Mouse (Mus musculus): Measurements from ENCODE around the gene Lrsam1. TPM values are rescaled to one million over a fixed set of nuclear protein-coding genes. Genes with fewer than 3 reads are reported as not detected.

The Lrsam1 gene
- total RNA-seq, 2 experiments from 2014 or later: 38.7 to 44.6 TPM

Other genes starting within 250 kb of the Lrsam1 start
- gene Cdk9, start 248.5 kb downstream of the Lrsam1 start, total RNA-seq (2021): 100 to 1,000 TPM; 128 to 133 TPM
- 10 to 100 TPM; 27.9 to 35.5 TPM for gene Sh2d3c, start 240.6 kb downstream of the Lrsam1 start, total RNA-seq (2021)
- 1 to 10 TPM; 2.2 to 2.8 TPM for gene 6330409D20Rik, start 220.6 kb downstream of the Lrsam1 start, total RNA-seq (2021)
- gene Tor2a, start 204.4 kb downstream of the Lrsam1 start, total RNA-seq (2021): 10 to 100 TPM; 28.7 to 34.3 TPM
- gene Ttc16, start 186.0 kb downstream of the Lrsam1 start, total RNA-seq (2021): 1 to 10 TPM in 1 of 2 experiments, under 1 TPM in 1; 0.88 to 1.0 TPM
- gene Ptrh1, start 185.8 kb downstream of the Lrsam1 start, total RNA-seq (2021): 10 to 100 TPM in 1 of 2 experiments, 1 to 10 TPM in 1; 8.1 to 10.2 TPM
- gene Cfap157, start 177.2 kb downstream of the Lrsam1 start, total RNA-seq (2021): under 1 TPM; 0.28 to 0.33 TPM
- gene Stxbp1, start 114.4 kb downstream of the Lrsam1 start, total RNA-seq (2021): 1,000 to 10,000 TPM in 1 of 2 experiments, 100 to 1,000 TPM in 1; 951 to 1,006 TPM
- gene Fam129b, start 85.5 kb downstream of the Lrsam1 start, total RNA-seq (2021): 10 to 100 TPM; 29.6 to 35.3 TPM
- gene Rpl12, start 55 bp downstream of the Lrsam1 start, total RNA-seq (2021): 100 to 1,000 TPM; 114 to 120 TPM
- 10 to 100 TPM; 24.0 to 26.1 TPM for gene Slc2a8, start 20.5 kb upstream of the Lrsam1 start, total RNA-seq (2021)
- 100 to 1,000 TPM; 111 to 112 TPM for gene Garnl3, start 170.0 kb upstream of the Lrsam1 start, total RNA-seq (2021)